Mouse (Mus musculus) ES-Bruce4 (cell line): ENCODE measurements around the gene Cmtm6. TPM values are rescaled to one million over a fixed set of nuclear protein-coding genes. Genes with fewer than 3 reads are reported as not detected.

Source experiments
- H3K27ac ChIP-seq: 2 replicates; pipeline ENCODE4 v1.5.1; 2012; ENCODE audit warnings: low read length, inconsistent platforms; ENCODE audit not compliant: insufficient read depth
- H3K27me3 ChIP-seq: 2 replicates; pipeline ENCODE4 v1.6.1; 2012; ENCODE audit warnings: mild to moderate bottlenecking, low read length, inconsistent platforms; ENCODE audit not compliant: control insufficient read depth, poor library complexity, insufficient read depth, severe bottlenecking
- H3K36me3 ChIP-seq: 2 replicates; pipeline ENCODE4 v1.6.1; 2012; ENCODE audit warnings: inconsistent platforms, mild to moderate bottlenecking, low read length, moderate library complexity; ENCODE audit not compliant: control insufficient read depth, poor library complexity, insufficient read depth, severe bottlenecking
- H3K4me1 ChIP-seq: one replicate; pipeline ENCODE4 v1.8.1; 2011; ENCODE audit warnings: low read length; ENCODE audit not compliant: control insufficient read depth, insufficient read depth
- H3K4me3 ChIP-seq: 2 replicates; pipeline ENCODE4 v1.5.1; 2011; ENCODE audit warnings: low read depth, mild to moderate bottlenecking, low read length
- H3K9ac ChIP-seq: 2 replicates; pipeline ENCODE4 v1.6.1; 2012; ENCODE audit warnings: low read depth, mild to moderate bottlenecking, inconsistent platforms; ENCODE audit not compliant: poor library complexity, severe bottlenecking
- H3K9me3 ChIP-seq: replicated peaks from 2 replicates; pipeline ENCODE4 v1.6.1; 2012; ENCODE audit warnings: mild to moderate bottlenecking, low read length, inconsistent platforms; ENCODE audit not compliant: control insufficient read depth, poor library complexity, insufficient read depth, severe bottlenecking
- CTCF ChIP-seq: IDR thresholded peaks from one replicate; pipeline ENCODE4 v1.8.1; 2011; ENCODE audit warnings: low read depth, low read length
- EP300 ChIP-seq: IDR thresholded peaks from 2 replicates; pipeline ENCODE4 v1.6.1; 2011; ENCODE audit warnings: low read depth, low read length; ENCODE audit not compliant: insufficient read depth
- POLR2A ChIP-seq: IDR thresholded peaks from one replicate; pipeline ENCODE4 v1.8.1; 2011; ENCODE audit warnings: low read length; ENCODE audit not compliant: insufficient read depth
- polyA plus RNA-seq: library from polyadenylated mRNA; stranded (reverse); fragments of >200 nt; gene quantifications from 2 replicates; pipeline ENCODE4 v1.2.4, GENCODE M21; 2011; ENCODE audit warnings: low read depth; ENCODE audit not compliant: missing spikeins, insufficient read depth, insufficient read length

Cmtm6 gene
- polyA plus RNA-seq, 1 experiment, result 49.3 TPM

DNA sequence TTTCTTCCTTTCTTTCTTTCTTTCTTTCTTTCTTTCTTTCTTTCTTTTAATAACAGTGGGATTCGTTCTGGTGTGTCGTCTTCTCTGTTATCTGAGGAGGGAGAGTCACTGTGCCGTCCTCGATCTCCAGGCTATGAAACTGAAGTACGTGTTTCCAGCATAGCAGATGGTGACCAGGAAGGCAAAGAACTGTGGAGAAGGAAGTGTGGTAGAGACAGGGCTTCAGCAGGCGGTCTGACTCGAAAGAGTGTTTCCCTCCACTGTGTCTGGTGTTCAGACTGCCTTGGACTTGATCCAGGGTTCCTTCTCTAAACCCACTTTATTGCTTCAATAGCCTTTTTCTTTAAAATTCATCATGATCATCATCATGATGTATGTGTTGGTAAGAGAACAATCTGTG lies 58.6 kb downstream of the Cmtm6 start:
- Histone ChIP-seq H3K4me3 (no peak overlapping the region), H3K4me1 (peaks cover 6% of the 10 kb centered on the region), H3K9ac (no peak overlapping the region), H3K27ac (no peak overlapping the region), H3K9me3 (no peaks in the 10 kb centered on the region), H3K27me3 (no peaks in the 10 kb centered on the region), H3K36me3 (no peaks in the 10 kb centered on the region)
- TF ChIP-seq CTCF (no peak), EP300 (no peak), POLR2A (no peak)

- TF ChIP-seq POLR2A, result no peak
- no peak for TF ChIP-seq EP300
- no peak for TF ChIP-seq CTCF
These were observed 59.1 kb downstream of the Cmtm6 start for GRCm38 (mm10) chr9:114789989-114790388.

GRCm38 (mm10) chr9:114793764-114794295 lies 62.9 kb downstream of the Cmtm6 start:
- Histone ChIP-seq H3K9ac (no peak overlapping the region), H3K4me3 (no peak overlapping the region), H3K27me3 (no peaks in the 10 kb centered on the region), H3K36me3 (no peaks in the 10 kb centered on the region), H3K9me3 (no peaks in the 10 kb centered on the region), H3K27ac (no peak overlapping the region), H3K4me1 (peaks cover 6% of the 10 kb centered on the region)
- TF ChIP-seq EP300 (no peak), POLR2A (no peak), CTCF (no peak)

More at GRCm38 (mm10) chr9:114789989-114790388, 59.1 kb downstream of the Cmtm6 start:
- Histone ChIP-seq H3K4me3 (no peak overlapping the region), H3K9ac (no peak overlapping the region), H3K27me3 (no peaks in the 10 kb centered on the region), H3K9me3 (no peaks in the 10 kb centered on the region), H3K36me3 (no peaks in the 10 kb centered on the region), H3K27ac (no peak overlapping the region), H3K4me1 (peaks cover 6% of the 10 kb centered on the region)

- Histone ChIP-seq H3K27ac (no peak overlapping the region), H3K36me3 (no peaks in the 10 kb centered on the region), H3K9me3 (no peaks in the 10 kb centered on the region), H3K9ac (no peak overlapping the region), H3K27me3 (no peaks in the 10 kb centered on the region), H3K4me1 (peaks cover 6% of the 10 kb centered on the region), H3K4me3 (no peak overlapping the region)
- TF ChIP-seq EP300 (no peak), CTCF (no peak), POLR2A (no peak)
These were observed 63.6 kb downstream of the Cmtm6 start for GRCm38 (mm10) chr9:114794491-114794890.

DNA sequence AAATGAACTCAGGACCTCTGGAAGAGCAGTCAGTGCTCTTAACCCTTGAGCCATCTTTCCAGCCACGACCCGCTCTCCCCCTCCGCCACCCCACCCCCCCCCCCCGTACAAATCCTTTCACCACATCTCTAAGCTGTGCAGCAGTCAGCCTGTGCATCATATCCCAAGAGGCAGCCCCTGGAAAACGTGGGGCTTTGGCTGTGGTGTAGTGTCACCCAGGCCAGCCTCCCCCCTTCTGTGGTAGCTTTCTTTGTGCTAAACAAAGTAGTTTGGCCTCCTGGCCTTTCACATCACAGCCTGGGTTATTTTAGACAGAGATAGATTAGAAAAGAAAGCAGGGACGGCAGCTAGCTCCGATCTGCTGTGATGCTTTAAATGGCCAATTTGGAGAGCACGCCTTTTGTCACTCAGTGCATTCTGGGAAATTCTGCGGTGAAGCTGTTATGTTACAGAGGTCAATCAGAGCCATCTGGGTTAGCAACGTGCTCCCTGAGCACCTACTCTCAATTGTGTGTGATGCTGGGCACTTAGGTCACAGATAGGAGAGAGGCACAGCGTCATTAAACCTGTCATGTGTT lies 65.6 kb downstream of the Cmtm6 start:
- no peak overlapping the region for H3K27ac ChIP-seq
- no peak overlapping the region for H3K4me3 ChIP-seq
- H3K36me3 ChIP-seq, result no peaks in the 10 kb centered on the region
- no peak overlapping the region for H3K9ac ChIP-seq
- peaks cover 4% of the 10 kb centered on the region for H3K4me1 ChIP-seq
- H3K27me3 ChIP-seq, result no peaks in the 10 kb centered on the region
- no peak for TF ChIP-seq POLR2A
- TF ChIP-seq CTCF, result no peak
- no peak for TF ChIP-seq EP300
- no peaks in the 10 kb centered on the region for H3K9me3 ChIP-seq

DNA sequence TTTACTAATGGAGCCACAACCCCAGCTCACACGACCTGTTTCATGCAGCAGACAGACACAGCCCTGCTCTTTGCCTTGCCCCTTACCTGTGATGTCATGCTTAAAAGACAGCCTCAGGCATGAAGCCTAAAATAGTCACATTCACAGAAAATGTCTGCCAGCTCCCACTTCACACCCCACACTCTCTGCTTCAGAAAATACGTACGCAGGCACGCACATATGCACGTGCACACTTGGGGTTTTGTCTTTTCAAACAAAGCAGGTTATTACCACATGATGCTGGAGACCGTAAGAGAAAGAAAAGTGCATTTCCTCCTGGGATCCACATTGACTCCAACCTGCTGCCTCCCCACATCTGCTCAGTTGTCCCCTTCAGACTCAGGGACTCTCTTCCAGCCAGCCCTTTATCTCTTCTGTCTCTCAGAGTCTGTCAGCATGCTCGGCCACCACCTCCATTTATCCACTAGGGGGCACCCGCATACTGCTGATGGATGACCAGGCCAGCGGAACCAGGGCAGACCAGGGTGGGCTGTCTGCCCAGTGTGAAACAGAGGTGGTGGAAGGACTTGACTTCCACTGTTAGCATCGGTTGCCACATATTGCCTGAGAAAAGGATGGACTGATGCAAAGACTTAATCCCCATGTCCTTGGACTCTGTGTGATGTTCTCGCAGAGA lies 66.6 kb downstream of the Cmtm6 start:
- no peak for TF ChIP-seq EP300
- peak; percentile 96 for TF ChIP-seq CTCF
- TF ChIP-seq POLR2A, result no peak
- H3K27ac ChIP-seq, result no peak overlapping the region
- no peaks in the 10 kb centered on the region for H3K36me3 ChIP-seq
- no peaks in the 10 kb centered on the region for H3K27me3 ChIP-seq
- H3K9me3 ChIP-seq, result no peaks in the 10 kb centered on the region
- H3K9ac ChIP-seq, result no peak overlapping the region
- H3K4me3 ChIP-seq, result no peak overlapping the region
- H3K4me1 ChIP-seq, result no peaks in the 10 kb centered on the region
